Mouse (Mus musculus) stomach, embryonic 15.5 days (tissue): ENCODE data around the gene Mak. TPM values are rescaled to one million over a fixed set of nuclear protein-coding genes. Genes with fewer than 3 reads are reported as not detected.
"Not testable (repeated sequence)": the region's sequence is repeated elsewhere in the genome, so short reads cannot be mapped to it uniquely, and the experiment has no call there.

Experiments used
- ATAC-seq: fragments of 200-750 bp; cut with Nextera tagmentation; 2 replicates; pipeline ENCODE4 v1.8.0; 2017; ENCODE audit warnings: low read depth, moderate number of reproducible peaks, moderate TSS enrichment; ENCODE audit not compliant: insufficient read depth, low FRiP score
- H3K27ac ChIP-seq: fragments of 300-500 bp; sonication (generic); 2 replicates; pipeline ENCODE4 v1.5.1; 2015; ENCODE audit warnings: mild to moderate bottlenecking, inconsistent platforms
- H3K27me3 ChIP-seq: fragments of 300-500 bp; sonication (generic); replicated peaks from 2 replicates; pipeline ENCODE4 v1.6.1; 2015; ENCODE audit warnings: inconsistent platforms
- H3K36me3 ChIP-seq: fragments of 300-500 bp; sonication (generic); 2 replicates; pipeline ENCODE4 v1.6.1; 2015; ENCODE audit warnings: inconsistent platforms
- H3K4me1 ChIP-seq: fragments of 300-500 bp; sonication (generic); 2 replicates; pipeline ENCODE4 v1.6.1; 2015; ENCODE audit warnings: inconsistent platforms
- H3K4me2 ChIP-seq: fragments of 300-500 bp; sonication (generic); 2 replicates; pipeline ENCODE4 v1.6.1; 2015; ENCODE audit warnings: mild to moderate bottlenecking, inconsistent platforms
- H3K4me3 ChIP-seq: fragments of 300-500 bp; sonication (generic); replicated peaks from 2 replicates; pipeline ENCODE4 v1.5.1; 2015; ENCODE audit warnings: inconsistent platforms
- H3K9ac ChIP-seq: fragments of 300-500 bp; sonication (generic); 2 replicates; pipeline ENCODE4 v1.6.1; 2015; ENCODE audit warnings: inconsistent platforms
- H3K9me3 ChIP-seq: fragments of 300-500 bp; sonication (generic); 2 replicates; pipeline ENCODE4 v1.6.1; 2016; ENCODE audit warnings: inconsistent platforms
- WGBS: fragments of 180-500 bp; shearing (Covaris S2); methylation state at CpG from one replicate; pipeline ENCODE4 v1.1.7; 2015; 5-methylcytosine and 5-hydroxymethylcytosine counted together
- polyA plus RNA-seq: library from polyadenylated mRNA; unstranded; fragments of >200 nt; fragmentation: Nextera tagmentation; extraction: Ambion mirVana; gene quantifications from 2 replicates; pipeline ENCODE4 v1.2.1, GENCODE M21; 2015

Mak gene
- polyA plus RNA-seq, 1 experiment from 2014 or later = 0.41 TPM

DNA sequence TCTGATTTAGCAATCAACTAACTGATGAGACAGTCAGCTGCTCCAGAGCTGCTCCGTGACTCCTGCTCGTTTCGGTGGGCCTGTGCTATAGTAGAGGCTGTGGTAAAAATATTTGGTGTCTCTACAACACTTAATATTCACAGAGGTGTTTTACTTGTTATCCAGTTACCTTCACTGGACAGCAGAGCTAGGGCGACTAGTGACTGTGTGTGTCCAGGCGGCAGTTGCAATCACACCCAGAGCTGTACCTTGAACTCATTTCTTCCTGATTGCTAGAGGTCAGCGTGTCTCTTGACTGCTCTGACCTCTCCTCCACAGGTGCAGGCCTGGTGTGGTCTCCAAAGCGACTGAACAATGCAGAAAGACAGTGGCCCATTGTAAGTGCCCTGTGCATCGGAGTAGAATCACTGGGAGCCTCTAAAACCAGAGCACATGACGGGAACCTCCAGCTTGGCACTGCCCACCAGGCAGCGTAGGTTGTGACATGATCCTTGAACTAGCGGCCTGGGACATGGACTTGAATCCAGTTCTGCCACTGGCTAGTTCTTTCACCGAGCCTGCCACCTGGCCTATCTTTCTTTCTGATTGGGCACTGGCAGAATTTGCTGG lies 62.6 kb downstream of the Mak start:
- ATAC-seq = no peak
- Histone ChIP-seq H3K4me2 (peak overlapping the region; percentile 63), H3K27me3 (no peaks in the 10 kb centered on the region), H3K4me1 (peaks cover 16% of the 10 kb centered on the region), H3K36me3 (peaks cover 17% of the 10 kb centered on the region), H3K27ac (peak overlapping the region; percentile 95; the same call in 1 of the 2 replicates), H3K4me3 (peak overlapping the region; percentile 70), H3K9me3 (no peaks in the 10 kb centered on the region), H3K9ac (peak overlapping the region; percentile 81; the same call in 1 of the 2 replicates)
- WGBS = 29% methylated on average over 12 of the region's 12 CpGs

DNA sequence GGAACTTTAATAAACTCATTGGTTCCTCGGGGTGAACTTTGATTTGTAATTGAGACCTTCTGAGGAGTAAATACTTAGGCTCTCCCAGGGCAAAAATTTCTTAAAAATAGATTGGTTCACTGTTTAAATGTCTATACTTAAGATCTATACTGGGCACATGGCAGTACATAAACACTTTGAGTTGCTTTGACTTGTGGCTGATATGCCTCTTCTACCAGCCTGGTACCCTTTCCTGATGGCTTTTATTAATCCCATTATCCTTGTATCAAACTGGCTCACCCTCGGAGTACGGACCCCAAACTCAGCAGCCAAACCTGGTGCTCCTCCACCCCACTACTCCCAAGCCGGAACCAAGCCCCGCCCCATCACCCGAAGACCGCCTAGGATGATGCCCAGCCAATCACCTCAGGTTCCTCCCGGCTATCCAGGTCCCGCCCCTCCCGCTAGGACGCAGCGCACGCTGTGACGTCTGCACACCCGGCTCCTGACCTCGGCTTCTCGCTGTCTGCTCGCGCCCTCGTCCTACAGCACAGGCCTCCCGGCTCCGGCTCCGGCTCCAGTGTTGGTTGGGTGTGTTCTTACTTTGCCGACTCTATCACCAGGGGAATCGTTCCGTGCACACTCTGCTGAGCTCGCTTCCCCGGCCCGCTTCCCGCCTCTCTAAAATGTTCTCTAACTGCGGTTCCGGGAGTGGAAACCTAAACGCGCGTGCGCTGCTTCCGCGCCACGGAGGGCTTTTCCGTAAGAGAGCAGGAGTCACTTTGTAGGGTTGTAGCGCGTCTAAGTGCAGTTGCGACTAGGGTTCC lies 63.5 kb downstream of the Mak start, which contains the start of gene Tmem14c:
Tmem14c (plus strand) TSS at position 464 of the 806 bp plus-strand sequence.
- Histone ChIP-seq H3K36me3 (peaks cover 17% of the 10 kb centered on the region), H3K27ac (peak within 1 kb of the TSS; percentile 95)
- under 1% methylated on average over 43 of the region's 43 CpGs for WGBS

DNA sequence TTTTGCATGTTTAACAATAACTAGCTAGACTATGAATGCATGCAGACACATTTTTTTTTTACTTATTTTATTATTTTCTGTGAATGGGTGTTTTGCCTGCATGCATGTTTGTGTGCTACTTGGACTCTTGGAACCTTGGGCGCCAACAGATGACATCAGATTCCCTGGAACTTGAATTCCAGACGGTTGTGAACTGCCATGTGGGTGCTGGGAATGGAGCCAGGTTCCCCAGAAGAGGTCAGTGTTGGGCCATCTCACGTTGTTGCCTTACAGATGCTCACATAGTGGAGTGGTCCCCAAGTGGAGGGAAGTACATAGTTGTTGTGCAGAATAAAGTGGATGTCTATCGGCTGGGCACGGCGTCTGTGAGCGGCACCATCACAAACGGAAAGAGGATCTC lies 70.6 kb downstream of the Mak start:
- Histone ChIP-seq H3K4me1 (no peaks in the 10 kb centered on the region), H3K36me3 (peaks cover 44% of the 10 kb centered on the region), H3K9ac (no peak overlapping the region), H3K9me3 (no peaks in the 10 kb centered on the region), H3K27ac (no peak overlapping the region), H3K27me3 (no peaks in the 10 kb centered on the region), H3K4me3 (no peak overlapping the region), H3K4me2 (no peak overlapping the region)
- ATAC-seq = no peak
- WGBS = 79% methylated on average over 8 of the region's 8 CpGs

More for the DNA sequence above, 63.5 kb downstream of the Mak start, which contains the start of gene Tmem14c:
- Histone ChIP-seq H3K4me3 (peak within 1 kb of the TSS; percentile 70), H3K4me2 (peak within 1 kb of the TSS; percentile 63), H3K27me3 (no peaks in the 10 kb centered on the region), H3K9me3 (no peaks in the 10 kb centered on the region), H3K9ac (peak within 1 kb of the TSS; percentile 81), H3K4me1 (peaks cover 16% of the 10 kb centered on the region)
- peak; percentile 96 for ATAC-seq

DNA sequence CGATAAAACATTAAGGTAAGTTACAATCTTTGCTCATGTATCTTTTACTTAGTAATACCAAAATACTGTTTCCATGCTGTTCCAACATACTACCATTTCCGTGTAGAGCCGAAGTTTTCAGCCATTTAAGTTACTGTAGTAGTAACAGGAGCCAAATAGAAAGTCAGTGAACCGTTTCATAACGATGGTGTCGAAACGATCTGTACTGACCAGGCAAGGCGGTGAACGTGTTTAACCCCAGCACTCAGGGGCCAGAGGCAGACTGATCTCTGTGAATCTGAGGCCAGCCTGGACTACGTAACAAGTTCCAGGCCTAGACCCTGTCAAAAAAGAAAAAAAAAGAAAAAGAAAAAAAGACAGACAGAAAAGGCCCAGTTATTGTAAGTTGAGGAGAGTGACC lies 71.2 kb downstream of the Mak start:
- Histone ChIP-seq H3K4me2 (no peak overlapping the region), H3K4me3 (no peak overlapping the region), H3K27me3 (no peaks in the 10 kb centered on the region), H3K9me3 (no peaks in the 10 kb centered on the region), H3K4me1 (no peaks in the 10 kb centered on the region), H3K36me3 (peaks cover 43% of the 10 kb centered on the region), H3K27ac (no peak overlapping the region), H3K9ac (no peak overlapping the region)
- no peak for ATAC-seq
- WGBS = 94% methylated on average over 10 of the region's 10 CpGs

DNA sequence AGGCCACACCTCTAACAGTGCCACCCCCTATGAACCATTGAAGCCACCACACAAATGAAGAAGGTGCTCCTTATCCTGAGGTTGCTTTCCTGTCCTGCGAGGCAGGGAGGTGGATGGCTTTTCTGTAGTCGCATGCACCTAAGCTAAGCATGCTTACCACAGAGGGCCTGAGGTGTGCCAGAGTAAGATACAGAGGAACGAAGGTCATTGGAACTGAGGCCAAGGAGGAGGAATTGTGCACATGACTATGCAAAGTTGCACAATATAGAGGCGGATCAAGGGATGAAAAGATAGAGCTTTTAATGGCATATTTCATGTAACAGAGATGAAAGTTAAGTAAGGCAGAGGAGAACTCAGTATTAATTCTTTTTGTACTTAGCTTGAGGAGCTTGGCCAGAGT lies 73.3 kb downstream of the Mak start:
- no peak overlapping the region for H3K9ac ChIP-seq
- no peak overlapping the region for H3K4me3 ChIP-seq
- no peaks in the 10 kb centered on the region for H3K9me3 ChIP-seq
- ATAC-seq = no peak
- H3K36me3 ChIP-seq = peaks cover 34% of the 10 kb centered on the region
- H3K27me3 ChIP-seq = no peaks in the 10 kb centered on the region
- peaks cover 7% of the 10 kb centered on the region; the same call in 1 of the 2 replicates for H3K4me1 ChIP-seq
- no peak overlapping the region for H3K4me2 ChIP-seq
- WGBS = 93% methylated on average over 4 of the region's 4 CpGs
- no peak overlapping the region for H3K27ac ChIP-seq

DNA sequence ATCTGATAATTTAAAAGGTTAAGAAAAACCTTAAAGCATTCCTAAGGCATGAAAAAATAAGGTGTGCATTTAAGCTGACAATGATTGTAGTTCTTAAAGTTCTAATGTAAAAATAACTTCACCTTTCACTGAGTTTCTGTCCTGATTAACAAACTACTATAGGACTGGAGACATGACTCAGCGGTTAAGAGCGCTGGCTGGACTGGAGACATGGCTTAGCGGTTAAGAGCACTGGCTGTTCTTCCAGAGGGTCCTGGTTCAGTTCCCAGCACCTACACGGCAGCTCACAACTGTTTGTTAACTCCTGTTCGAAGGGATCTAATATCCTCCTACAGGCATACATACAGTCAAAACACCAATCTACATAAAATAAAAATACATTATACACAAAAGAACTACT lies 77.5 kb downstream of the Mak start:
- Histone ChIP-seq H3K36me3 (peaks cover 13% of the 10 kb centered on the region), H3K4me3 (peak overlapping the region; percentile 27; the same call in 1 of the 2 replicates), H3K27me3 (no peaks in the 10 kb centered on the region), H3K27ac (no peak overlapping the region), H3K4me1 (peaks cover 15% of the 10 kb centered on the region), H3K9me3 (no peaks in the 10 kb centered on the region), H3K4me2 (peak overlapping the region; percentile 86), H3K9ac (no peak overlapping the region)
- 80% methylated on average over 5 of the region's 5 CpGs for WGBS
- no peak for ATAC-seq

DNA sequence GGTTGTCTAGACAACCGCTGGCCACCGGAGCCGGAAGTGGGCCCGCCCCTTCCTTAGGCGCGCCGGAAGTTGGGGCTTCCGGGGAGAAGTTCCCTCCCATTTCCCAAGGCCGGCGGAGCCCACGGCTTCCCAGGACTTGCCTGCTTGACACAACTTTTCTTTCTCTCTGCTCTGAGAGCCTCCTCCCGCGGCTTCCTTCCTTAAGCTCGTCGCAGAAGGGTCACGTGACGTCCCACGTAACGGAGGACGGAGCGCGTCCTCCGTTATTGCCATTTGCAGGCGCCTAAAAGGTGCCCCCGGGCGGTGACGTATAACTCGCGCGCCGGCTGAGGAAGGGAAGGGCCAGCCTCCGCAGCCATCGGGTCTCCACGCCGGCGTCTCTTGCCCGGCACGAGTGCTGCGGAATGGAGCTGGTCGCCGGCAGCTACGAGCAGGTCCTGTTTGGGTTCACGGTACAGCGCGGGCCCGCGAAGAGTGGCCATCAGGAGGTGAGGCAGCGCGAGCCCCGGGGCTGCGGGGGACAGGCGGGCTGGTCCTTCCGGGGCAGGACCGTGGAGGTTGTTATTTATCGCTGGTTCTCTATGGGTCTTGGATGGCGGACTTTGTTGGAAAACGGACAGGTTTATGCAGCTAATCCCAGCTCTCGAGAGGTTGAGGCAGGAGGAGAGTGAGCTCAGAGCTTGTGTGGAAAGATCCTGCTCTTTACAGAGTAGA lies 78.4 kb downstream of the Mak start, which contains the start of gene Pak1ip1:
Pak1ip1 (plus strand) TSS at position 98 of the 714 bp plus-strand sequence.
- peak within 1 kb of the TSS; percentile 99 for H3K4me3 ChIP-seq
- no peaks in the 10 kb centered on the region for H3K9me3 ChIP-seq
- peaks cover 15% of the 10 kb centered on the region for H3K4me1 ChIP-seq
- WGBS = under 1% methylated on average over 55 of the region's 58 CpGs
- peak within 1 kb of the TSS; percentile 86 for H3K9ac ChIP-seq
- H3K36me3 ChIP-seq = peaks cover 10% of the 10 kb centered on the region
- no peaks in the 10 kb centered on the region for H3K27me3 ChIP-seq
- peak within 1 kb of the TSS; percentile 86 for H3K4me2 ChIP-seq
- ATAC-seq = peak; percentile 93
- H3K27ac ChIP-seq = peak within 1 kb of the TSS; percentile 99

DNA sequence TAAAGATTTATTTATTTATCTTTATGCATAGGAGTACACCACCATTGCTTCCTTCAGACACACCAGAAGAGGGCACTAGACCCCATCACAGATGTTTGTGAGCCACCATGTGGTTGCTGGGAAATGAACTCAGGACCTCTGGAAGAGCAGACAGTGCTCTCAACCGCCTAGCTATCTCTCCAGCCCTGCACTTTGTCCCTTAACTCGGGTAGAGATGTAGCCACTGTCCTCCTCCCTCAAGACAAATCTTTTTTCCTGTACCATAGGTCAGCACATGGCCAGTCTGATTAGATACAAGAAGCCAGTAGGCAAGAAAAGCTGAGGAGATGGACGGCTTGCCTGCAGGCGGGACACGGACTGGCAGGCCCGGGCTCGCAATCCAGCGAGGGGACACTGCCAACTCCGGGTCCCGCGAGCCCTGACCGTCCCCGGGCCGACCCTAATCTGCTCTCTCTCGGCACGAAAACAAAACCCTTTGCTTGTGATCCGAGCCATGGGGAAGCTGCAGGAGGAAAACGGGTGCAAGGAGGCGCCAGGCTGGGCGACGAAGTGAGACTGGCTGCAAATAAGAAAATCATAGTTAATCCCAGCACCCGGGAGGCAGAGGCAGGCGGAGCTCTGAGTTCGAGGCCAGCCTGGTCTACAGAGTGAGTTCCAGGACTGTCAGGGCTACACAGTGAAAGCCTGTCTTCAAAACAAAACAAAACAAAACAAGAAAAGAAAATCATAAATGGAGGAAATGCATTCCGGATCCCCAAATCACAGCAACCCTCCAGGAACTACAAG lies 79.2 kb downstream of the Mak start:
- WGBS = 0% methylated on average over 25 of the region's 25 CpGs
- H3K27me3 ChIP-seq = no peaks in the 10 kb centered on the region
- peak overlapping the region; percentile 86 for H3K4me2 ChIP-seq
- H3K9me3 ChIP-seq = no peaks in the 10 kb centered on the region
- H3K36me3 ChIP-seq = 0 out of 2 replicates have a peak, but pooled peaks cover 3% of the 10 kb centered on the region
- peak overlapping the region; percentile 99 for H3K4me3 ChIP-seq
- peak overlapping the region; percentile 86 for H3K9ac ChIP-seq
- peak; percentile 16; the same call in 1 of the 2 replicates for ATAC-seq
- peaks cover 15% of the 10 kb centered on the region for H3K4me1 ChIP-seq
- H3K27ac ChIP-seq = peak overlapping the region; percentile 99

DNA sequence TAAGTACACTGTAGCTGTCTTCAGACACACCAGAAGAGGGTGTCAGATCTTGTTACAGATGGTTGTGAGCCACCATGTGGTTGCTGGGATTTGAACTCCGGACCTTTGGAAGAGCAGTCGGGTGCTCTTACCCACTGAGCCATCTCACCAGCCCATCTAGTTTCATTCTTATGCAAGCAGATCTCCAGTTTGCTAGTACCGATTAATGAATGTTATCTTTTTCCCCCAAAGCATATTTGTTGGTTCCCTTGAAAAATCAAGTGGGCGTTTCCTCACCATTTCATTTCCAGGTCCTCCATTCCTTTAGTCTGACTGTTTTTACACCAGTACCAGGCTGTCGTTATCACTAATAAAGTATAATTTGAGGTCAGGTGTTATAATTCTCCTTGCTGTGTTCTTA lies 81.0 kb downstream of the Mak start:
- H3K4me2 ChIP-seq, H3K9ac ChIP-seq, H3K36me3 ChIP-seq, H3K9me3 ChIP-seq, H3K27ac ChIP-seq, H3K27me3 ChIP-seq, ATAC-seq, H3K4me3 ChIP-seq: not testable (repeated sequence)
- H3K4me1 ChIP-seq = peaks cover 18% of the 10 kb centered on the region
- 83% methylated on average over 5 of the region's 5 CpGs for WGBS

DNA sequence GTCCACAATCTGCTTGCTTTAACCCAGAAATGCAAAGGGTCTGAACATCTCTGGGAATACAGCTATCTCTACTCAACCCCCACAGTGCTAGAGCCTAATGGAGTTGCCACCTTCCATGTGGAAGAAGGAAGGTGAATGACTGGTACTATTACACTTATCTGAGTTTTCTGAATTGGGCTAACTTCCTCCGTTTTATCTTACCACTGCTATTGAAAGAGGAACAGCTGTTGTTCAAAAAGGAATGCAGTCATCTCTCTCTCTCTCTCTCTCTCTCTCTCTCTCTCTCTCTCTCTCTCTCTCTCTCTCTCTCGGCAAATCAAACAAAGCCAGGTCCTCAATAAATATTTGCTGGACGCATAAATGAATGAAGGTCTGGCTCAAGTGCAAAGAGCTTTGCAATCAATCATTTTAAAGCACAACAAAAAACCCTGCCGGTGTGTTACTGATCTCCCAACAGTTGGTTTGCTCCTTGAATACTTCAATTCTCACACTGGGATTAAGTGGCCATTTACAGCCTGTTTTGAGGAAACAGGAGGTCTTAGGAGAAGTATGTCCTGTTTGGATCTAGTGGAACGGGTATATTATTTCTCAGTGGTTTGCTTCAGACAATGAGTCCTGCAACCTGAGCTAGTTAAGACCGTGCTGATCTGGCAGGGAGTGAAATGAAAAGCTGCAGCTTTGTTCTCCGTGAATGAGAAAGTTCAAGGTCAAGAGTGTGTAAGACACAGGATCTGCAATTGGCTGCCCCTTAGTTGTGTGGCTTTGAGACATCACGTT lies 84.8 kb downstream of the Mak start:
- peaks cover 7% of the 10 kb centered on the region for H3K4me1 ChIP-seq
- WGBS = 5% methylated on average over 8 of the region's 8 CpGs
- H3K27ac ChIP-seq = peak overlapping the region; percentile 72
- no peaks in the 10 kb centered on the region for H3K27me3 ChIP-seq
- 0 out of 2 replicates have a peak overlapping the region, but pooled peaks have one; percentile 3 for H3K4me3 ChIP-seq
- 0 out of 2 replicates have a peak overlapping the region, but pooled peaks have one; percentile 6 for H3K9ac ChIP-seq
- no peaks in the 10 kb centered on the region for H3K9me3 ChIP-seq
- no peak; the same call in 1 of the 2 replicates for ATAC-seq
- H3K4me2 ChIP-seq = peak overlapping the region; percentile 39
- no peaks in the 10 kb centered on the region for H3K36me3 ChIP-seq
